Mouse (Mus musculus) heart, postnatal 4 days (tissue): ENCODE measurements around the gene Pgf. TPM values are rescaled to one million over a fixed set of nuclear protein-coding genes. Genes with fewer than 3 reads are reported as not detected.

Experiments used
- DNase-seq: peaks from one replicate; pipeline ENCODE4 v3.0.0; 2021
- total RNA-seq, 2 experiments: library from RNA; stranded (reverse); gene quantifications; 2 replicates each; pipeline ENCODE4 v1.2.3; 2021

Gene Pgf
- total RNA-seq, 2 experiments from 2014 or later = 3.7 to 4.9 TPM

DNA sequence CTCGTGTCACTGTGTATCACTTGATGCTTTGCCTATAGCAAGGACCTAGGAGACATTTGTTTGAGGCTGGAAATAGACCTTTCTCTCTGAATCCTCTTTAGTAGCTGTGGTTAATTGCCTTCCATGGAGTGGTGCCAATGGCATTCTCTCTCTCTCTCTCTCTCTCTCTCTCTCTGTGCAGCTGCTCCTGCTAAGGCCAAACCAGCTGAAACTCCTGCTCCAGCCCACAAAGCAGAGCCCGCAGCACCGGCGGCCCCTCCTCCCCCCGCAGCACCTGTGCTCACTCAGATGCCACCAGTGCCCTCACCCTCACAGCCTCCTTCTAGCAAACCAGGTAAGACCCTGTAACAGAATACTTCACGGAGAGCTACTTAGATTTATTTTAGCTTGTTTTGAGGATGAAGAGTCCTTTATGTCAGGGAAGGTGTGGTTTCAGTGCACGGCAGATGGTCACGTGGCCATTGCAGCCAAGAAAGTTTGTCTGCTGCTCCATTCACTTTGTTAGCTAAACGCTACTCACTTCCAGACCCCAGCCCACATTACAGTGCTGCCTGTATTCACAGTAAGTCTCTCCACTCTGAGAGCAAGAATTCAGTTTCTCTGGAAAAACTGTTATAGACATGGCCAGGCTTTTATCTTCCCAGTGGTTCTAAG lies 55.7 kb downstream of the Pgf start:
- no peak for DNase-seq

Other genes with a start within 250 kb of the Pgf start
- 10 to 100 TPM; 47.9 to 49.5 TPM for gene Fcf1, start 206.9 kb downstream of the Pgf start, total RNA-seq
- 10 to 100 TPM; 38.5 to 40.1 TPM for gene Arel1, start 206.9 kb downstream of the Pgf start, total RNA-seq
- 10 to 100 TPM; 39.4 to 45.2 TPM for gene Ylpm1, start 181.5 kb downstream of the Pgf start, total RNA-seq
- 1 to 10 TPM; 2.3 to 2.6 TPM for gene Prox2, start 67.0 kb downstream of the Pgf start, total RNA-seq
- 100 to 1,000 TPM; 538 to 559 TPM for gene Dlst, start 67.0 kb downstream of the Pgf start, total RNA-seq
- gene Rps6kl1, start 26.5 kb downstream of the Pgf start, total RNA-seq = 1 to 10 TPM; 2.3 to 3.0 TPM
- gene Eif2b2, start 41.7 kb upstream of the Pgf start, total RNA-seq = 10 to 100 TPM; 55.0 to 55.9 TPM
- 1 to 10 TPM; 6.9 to 8.7 TPM for gene Mlh3, start 92.8 kb upstream of the Pgf start, total RNA-seq
- 10 to 100 TPM; 20.9 to 24.0 TPM for gene Acyp1, start 110.6 kb upstream of the Pgf start, total RNA-seq
- 1 to 10 TPM in 1 of 2 experiments, under 1 TPM in 1; 0.98 to 1.2 TPM for gene Zc2hc1c, start 110.8 kb upstream of the Pgf start, total RNA-seq
- 10 to 100 TPM; 68.4 to 73.6 TPM for gene Nek9, start 161.6 kb upstream of the Pgf start, total RNA-seq
- gene Tmed10, start 197.1 kb upstream of the Pgf start, total RNA-seq = 100 to 1,000 TPM; 195 to 196 TPM